Mouse (Mus musculus) testis, adult 2 months (tissue): ENCODE measurements around the gene Rrp12.

Source experiments
- CTCF ChIP-seq: fragments of 200-500 bp; IDR thresholded peaks from 2 replicates; pipeline ENCODE4 v1.5.1; 2012; ENCODE audit warnings: low read depth, mild to moderate bottlenecking, inconsistent platforms, low read length, moderate library complexity; ENCODE audit not compliant: control insufficient read depth, insufficient read depth, insufficient replicate concordance
- POLR2A ChIP-seq: fragments of 200-500 bp; IDR thresholded peaks from 2 replicates; pipeline ENCODE4 v1.6.1; 2012; ENCODE audit warnings: low read depth, mild to moderate bottlenecking, inconsistent platforms, low read length, moderate library complexity; ENCODE audit not compliant: control insufficient read depth

GRCm38 (mm10) chr19:41824950-41825349 is 71.0 kb downstream of the Rrp12 start:
- TF ChIP-seq CTCF (no peak), POLR2A (no peak)
